Mouse (Mus musculus) adrenal gland, adult (tissue): ENCODE measurements around the gene Wdfy1.

ENCODE experiments used
- DNase-seq, 2 experiments: peaks; one replicate each; pipeline ENCODE4 v3.0.0; 2022 to 2023; ENCODE audit warnings: low spot score in 1 of 2; ENCODE audit not compliant: inconsistent age in 2 of 2

Wdfy1 gene

DNA sequence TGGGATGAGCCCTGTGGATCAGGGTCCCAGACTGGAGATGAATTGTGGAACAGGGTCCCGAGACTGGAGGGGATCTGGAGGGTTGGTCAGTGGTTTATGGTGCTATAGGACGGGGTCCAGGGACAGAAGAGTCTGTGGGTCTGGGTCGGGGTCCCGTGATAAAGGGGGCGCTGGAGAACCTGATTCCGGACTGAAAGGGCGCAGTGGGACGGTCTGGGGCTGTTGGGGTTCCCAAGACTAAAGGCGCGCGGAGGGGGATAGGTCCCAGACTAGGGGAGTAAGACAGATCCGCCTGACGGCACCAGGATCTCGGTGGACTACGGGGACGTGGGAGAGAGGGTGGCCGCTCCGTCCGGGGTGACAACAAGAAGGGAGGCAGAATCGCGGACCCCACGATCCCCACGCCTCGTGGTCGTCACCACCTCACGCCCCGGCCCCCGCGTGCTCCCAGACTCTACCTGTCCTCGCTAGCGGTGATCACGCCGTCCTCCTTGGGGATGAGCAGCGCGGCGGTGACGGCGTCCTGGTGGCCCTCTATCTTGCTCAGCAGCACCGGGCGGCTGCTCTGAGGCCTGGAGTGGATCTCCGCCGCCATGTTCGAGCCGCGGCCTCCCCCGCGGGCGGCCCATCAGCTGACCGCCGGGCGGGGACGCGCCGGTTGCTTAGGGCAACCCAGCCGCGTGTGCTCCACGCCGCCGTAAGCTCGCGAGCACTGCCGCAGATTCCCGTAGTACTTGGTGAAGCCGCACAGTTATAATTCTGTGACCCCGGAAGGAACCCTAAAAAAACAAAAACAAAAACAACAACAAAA, 14.6 kb downstream of the Wdfy1 start:
- peak; percentile 87 to 93 for DNase-seq

DNA sequence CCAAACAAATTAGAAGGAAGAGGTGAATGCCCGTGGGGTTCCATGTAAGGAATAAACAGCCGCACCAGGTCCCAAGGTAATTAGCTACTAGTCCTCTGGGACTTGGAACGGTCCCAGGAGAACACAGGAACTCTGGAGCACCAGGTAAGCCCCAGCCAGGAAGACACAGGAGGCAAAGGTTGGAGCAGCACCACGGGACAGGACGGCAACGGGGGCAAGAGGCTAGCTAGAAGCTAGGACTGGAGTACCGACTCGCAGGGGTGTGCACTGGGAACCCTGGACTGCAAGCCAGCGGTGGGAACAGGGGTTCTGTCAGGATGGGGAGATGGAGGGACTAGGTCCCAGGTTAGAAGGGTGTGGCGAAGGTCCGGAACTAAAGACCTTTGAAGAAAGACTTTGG, 15.3 kb downstream of the Wdfy1 start:
- DNase-seq: peak; percentile 42 to 77

DNA sequence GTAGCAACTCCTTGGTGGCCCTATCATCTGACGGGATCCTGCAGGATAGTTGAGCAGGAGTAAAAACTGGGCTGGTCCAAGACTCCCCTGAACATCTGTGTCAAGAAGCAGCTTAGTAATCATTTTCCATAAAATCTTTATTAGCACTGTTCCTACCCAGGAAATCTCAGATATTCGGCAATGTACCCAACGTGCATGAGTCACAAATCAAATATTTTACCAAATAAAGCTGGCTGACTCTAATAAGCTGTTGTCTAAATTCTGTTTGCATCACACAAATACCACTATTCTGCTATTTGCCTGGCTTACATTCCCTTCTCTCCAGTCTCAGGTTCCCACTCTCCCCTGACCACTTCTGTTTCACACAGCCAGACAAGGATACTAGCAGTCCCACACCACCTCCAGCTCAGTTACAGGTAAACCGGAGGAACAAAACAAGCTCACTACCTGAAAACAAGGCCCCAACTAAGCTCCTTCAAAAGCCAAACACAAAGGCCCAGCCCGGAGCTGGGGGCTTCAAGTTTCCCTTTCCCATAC, 16.4 kb downstream of the Wdfy1 start:
- peak in 1 of 2 experiments; percentile 54 for DNase-seq

DNA sequence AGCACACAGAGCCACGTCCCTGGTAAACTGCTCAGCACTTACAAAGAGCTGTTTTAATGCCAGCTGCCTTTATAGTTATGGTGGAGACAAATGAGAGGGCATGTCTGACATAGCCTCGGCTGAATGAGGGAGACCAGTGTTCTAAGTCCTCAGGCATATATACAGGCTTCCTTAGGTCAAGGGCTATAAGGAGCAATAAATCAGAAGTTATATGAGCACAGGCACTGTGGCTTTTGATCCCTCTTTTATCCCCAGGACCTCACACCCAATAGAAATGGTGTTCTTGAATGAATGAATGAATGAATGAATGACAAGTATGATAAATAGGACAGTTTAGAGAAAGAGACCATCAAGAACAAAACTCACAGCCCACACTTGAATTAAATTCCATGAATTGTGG, 16.9 kb downstream of the Wdfy1 start:
- no peak for DNase-seq

DNA sequence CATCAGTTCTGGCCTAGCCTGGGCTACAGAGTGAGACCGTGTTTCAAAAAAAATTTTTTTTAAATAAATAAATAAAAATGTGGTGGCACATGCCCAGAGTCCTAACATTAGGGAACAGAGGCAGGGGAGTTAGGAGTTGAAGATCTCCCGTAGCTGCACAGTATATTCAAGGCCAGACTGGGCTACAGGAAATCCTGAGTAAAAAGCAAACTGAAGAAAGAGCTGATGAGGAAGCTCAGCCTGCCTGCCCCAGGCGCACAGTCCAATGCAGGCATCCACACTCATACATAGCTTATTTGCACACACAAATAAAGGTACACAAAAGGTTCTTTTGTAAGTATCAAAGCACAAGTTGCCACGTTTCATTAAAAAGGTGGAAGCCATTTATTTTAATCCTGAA, 18.3 kb downstream of the Wdfy1 start:
- DNase-seq: peak in 1 of 2 experiments; percentile 31

DNA sequence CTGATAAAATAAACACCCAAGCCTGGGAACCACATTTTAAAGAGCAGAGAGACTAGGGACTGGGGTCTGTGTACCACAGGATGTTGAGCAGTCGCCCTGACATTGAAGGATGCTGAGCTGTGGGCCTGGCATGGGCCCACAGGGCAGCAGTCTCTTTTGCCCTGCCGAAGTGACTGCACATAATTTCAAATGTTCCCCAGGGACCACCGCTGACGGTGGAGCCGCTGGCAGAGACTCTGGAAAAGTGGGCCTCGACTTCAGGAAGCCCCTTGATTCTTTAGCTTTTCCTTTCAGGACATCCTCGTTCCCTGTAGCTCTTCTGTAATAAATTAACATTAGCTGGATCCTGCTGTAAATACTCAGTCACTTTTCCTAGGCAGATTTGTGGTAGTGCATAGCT, 18.8 kb downstream of the Wdfy1 start:
- DNase-seq: peak; percentile 54 to 66

DNA sequence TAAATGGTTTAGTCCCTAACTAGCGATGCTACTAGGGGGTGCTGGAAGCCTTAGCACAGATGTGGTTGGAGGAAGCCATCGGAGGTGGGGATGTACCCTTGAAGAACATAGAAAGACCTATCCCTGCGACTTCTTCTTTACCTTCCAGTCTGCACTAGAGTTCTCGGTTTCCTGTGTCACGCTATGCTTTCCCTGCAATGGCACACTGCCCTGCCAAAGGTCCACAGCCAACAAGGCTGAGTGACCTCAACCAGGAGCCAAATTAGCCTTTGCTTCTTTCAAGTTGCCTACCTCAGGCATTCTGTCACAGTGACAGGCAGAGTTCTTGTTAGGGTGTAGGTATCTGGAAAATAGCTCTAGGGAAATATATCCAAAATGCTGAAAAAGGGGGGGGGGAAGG, 19.5 kb downstream of the Wdfy1 start:
- DNase-seq: peak; percentile 26 to 69

DNA sequence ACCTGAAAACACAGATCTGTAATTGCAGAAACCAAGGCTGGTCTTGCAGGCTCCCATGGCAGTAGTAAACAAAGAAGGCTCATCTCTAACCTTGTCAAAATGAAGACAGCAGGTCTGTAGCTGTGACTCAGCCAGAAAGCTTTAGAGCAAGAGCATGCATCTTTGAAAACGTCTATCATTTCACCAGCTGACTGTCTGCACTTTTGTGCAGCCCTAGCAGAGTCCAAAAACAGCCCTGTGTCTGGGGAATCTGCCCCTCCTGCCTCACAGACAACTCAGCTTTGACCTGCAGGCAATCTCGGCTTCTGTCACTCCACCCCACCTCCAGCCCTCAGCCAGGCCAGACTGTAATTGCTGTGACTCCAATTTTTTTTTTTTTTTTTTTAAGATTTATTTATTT, 20.6 kb downstream of the Wdfy1 start:
- peak; percentile 47 to 81 for DNase-seq

DNA sequence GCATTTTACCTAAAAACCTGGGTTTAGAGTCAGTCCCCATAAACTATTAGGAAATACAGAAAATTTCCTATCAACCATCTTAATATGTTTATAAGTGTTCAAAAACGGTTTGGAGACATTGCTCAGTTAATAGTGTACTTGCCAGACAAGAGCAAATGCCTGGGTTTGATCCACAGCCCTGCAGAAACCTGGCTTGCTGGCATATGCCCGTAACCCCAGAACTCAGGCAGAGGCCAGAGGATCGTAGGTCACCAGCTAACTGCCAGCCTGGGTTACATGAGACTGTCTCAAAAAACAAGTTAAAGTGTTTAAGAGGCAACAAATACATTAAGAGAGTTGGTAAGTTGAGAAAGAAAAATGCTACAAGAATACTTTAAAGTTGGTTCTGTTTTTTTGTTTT, 21.0 kb downstream of the Wdfy1 start:
- peak in 1 of 2 experiments; percentile 52 for DNase-seq

DNA sequence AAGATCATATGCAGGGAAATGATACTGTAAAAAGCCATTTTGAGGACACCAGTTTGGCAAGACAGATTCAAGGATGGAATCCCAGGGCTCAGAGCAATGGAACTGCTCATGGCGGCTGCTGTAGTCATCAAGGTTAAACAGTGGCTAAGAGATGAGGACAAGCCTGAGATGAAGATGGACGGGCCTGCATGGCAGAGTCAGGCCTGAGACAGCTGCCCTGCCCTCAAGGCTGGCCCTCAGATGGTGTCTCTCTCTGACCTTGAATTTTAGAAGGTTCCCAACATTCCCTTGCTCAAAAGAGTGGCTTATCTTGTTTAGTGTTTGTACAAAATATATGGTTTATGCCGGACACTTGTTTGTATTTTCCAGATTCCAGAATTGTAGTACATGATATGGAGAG, 22.5 kb downstream of the Wdfy1 start:
- peak; percentile 38 to 73 for DNase-seq

DNA sequence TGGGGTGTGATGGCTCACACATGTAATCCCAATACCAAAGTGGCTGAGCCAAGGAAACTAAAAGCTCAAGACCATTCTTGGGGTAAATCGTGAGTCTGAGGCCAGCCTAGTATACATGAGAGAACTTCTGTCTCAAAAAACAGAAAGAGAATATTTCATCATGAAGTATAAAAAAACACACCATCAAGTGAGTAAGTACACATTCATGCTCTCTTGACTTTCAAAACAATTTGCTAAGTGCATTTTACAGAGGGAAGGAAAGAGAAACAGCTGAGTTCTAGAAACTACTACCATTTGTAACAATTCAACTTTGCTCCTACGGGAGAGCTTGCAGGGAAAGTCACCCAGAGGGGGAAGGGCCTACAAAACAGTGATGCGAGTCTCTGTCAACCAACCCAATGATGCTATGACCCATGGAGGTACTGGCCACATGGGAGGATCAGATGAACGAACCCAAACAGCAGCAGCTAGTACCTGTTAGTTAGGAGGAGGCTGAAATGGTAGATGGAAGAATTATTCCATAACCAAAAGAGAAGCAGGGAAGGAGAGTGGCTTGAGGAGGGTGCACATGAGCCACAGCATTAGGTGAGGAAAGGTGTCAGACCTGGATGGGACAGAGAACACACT, 23.1 kb downstream of the Wdfy1 start:
- peak in 1 of 2 experiments; percentile 56 for DNase-seq

DNA sequence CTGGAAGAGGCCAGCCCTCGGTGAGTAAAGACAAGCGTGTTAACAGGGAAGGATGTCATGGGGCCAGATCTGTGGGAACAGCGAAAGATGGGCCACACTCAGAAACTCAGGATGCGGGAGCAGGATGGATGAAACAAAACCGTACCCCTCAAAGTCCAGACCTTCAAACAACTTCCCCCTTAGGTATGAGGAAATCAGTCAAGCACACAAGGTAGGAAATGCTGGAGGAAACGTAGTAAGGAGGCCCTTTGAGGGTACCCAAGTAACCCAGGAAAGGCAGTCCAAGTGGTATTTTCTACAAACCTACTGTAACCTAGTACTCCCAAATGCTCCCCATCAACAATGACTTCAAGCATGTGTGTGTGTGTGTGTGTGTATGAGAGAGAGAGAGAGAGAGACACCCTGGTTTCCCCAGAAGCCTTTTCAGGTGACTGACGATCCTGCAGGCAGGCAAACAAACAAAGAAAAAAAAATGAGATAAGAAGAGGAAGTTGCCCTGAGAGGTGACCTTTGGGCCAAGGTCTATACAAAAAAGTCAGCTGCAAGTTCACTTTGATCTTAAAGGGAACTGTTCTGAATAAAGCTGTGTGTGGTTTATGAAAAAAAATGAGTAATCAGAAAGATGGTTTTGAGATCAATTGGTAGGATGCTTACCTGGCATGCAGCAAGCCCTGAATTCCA, 23.8 kb downstream of the Wdfy1 start:
- DNase-seq: peak in 1 of 2 experiments; percentile 68

DNA sequence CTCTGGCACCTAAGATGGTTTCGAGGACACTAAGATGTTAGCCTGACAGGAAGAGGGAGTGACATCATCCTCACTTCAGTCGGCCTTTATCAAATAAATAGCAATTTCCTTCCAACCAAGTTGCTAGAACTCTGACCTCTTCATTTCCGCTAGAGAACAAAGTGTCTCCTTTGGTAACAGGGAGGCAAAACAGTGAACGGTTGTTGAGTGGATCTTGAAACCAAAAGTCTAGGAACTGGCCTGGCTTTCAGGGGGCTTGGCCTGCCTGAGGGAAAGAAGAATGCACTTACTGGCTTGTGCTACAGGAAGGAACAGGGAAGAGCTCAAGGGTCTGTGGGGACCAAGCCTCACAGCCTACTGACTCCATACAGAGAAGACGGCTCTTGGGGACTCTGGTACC, 24.8 kb downstream of the Wdfy1 start:
- DNase-seq: peak in 1 of 2 experiments; percentile 64

DNA sequence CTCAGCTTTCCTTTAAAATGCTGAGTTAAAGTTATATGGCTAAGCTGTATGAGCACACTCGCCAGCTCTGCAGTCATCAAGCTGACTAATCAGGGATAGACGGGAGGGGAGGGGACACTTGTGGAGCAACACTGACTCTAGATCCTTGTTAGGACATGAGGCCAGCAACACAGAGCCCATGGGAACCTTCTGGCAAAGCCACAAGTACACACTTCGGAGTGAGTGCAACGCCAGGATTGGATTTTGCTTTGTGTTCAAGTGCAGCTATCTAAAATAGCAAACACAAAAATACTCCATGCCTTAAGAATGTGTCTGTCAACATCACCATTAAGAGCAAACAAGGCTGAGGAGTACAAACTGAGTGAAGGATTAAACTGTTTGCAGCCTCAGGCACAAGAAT, 29.9 kb downstream of the Wdfy1 start:
- peak; percentile 25 to 67 for DNase-seq

DNA sequence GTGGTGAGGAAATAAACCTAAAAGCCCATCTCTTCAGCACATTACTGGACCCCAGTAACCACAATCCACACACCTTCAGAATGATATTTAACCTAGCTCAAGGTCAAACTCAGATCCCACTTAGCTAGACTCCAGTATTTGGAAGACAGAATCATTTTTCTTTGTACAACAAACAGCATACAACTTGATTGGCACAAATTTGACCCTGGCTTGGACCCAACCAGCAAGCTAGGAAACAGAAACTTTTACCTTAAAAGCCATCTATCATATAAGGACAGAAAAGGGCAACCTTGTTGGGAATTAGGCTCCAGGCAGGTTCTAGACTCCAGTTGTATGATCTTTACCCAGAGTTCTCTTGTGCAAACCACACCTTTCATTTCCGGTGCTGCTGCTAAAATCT, 32.6 kb downstream of the Wdfy1 start:
- peak in 1 of 2 experiments; percentile 53 for DNase-seq

DNA sequence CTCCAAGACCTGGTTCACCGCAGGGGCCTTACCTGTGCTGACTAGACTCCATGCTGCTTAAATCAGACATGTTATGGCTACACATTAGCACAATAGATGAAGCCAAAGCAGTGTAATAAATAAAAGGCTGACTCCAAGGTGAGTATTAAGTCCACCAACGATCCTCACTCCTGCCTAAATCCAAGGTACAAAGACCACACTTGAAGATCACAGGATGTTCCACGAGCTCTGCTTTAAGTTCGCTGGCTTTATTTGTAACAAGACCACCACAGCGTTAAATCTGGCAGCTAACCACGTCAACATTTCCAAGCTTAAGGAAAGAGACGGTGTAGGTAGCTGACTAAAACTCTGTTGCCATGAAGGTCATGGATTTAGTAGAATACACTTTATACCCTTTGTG, 33.0 kb downstream of the Wdfy1 start:
- DNase-seq: no peak

DNA sequence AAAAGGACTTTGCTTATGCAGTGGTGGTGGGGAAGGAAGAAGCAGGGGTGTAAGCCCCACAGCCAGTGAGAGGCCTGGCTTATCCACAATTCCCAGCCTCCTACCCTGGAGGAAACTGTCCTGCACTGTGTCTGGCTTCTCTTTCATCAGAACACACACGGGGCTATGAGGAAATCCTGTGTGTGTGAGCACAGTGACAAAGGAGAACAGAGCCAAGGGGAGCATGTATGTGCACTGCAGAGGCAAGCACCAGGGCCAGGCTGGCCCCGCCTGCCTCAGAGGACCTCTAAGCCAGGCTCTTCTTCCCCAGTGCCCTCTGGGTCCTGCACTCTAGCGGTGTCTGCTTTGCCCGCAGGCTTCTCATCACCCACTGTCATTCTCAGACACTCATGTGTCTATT, 34.9 kb downstream of the Wdfy1 start:
- peak in 1 of 2 experiments; percentile 60 for DNase-seq

DNA sequence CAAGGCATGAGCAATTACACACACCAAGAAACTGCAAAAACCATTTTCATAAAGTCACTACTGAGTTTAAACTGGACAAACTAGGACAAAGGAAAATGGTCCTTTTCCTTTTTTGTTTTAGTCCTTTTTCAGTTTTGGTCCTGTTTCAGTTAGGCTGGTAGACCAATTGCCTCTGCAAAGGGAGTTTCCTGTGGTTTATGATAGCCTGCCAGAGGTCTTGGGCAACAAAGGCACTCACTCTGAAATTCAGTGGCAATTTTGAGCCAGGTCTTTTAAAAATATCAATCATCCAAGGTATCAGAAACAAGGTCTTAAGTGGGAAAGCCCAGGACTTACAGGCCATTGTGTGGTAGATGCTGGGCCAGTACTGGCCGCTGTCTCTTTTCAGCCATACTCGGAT, 36.2 kb downstream of the Wdfy1 start:
- DNase-seq: no peak

DNA sequence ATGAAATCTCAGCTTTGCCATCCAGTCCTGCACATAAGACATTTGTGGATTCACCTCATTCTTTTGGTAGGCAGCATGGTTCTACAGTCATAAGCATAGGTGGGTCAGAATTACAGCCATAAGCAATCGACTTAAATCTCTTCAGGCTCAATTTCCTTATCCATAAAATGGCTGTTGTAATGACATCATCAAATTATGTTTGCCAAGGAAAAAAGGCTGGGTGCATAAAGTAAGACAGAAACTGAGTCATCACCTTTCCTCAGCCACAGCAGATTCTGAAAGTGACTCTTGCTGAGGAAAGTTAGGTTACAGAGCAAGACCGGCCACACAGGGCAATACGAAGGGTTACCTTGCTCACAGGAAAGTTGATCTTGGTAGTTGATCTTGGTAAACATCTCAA, 39.5 kb downstream of the Wdfy1 start:
- peak in 1 of 2 experiments; percentile 48 for DNase-seq

DNA sequence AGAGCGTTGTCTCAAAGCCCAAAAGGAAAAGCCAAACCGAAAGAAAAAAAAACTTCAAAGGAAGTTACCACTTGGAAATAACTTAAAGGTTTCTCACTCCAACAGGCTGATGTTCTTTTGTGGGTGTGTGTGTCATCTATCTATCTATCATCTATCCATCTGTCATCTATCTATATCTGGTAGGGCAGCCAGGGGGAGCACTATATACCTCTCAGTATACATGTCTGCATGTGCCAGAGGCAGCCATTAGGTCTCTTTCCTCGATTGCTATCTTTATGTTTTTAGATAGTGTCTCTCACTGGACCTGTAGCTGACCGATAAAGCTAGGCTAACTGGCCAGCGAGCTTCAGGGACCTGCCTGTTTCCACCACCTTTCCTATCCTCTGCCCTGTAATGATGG, 41.1 kb downstream of the Wdfy1 start:
- DNase-seq: no peak

DNA sequence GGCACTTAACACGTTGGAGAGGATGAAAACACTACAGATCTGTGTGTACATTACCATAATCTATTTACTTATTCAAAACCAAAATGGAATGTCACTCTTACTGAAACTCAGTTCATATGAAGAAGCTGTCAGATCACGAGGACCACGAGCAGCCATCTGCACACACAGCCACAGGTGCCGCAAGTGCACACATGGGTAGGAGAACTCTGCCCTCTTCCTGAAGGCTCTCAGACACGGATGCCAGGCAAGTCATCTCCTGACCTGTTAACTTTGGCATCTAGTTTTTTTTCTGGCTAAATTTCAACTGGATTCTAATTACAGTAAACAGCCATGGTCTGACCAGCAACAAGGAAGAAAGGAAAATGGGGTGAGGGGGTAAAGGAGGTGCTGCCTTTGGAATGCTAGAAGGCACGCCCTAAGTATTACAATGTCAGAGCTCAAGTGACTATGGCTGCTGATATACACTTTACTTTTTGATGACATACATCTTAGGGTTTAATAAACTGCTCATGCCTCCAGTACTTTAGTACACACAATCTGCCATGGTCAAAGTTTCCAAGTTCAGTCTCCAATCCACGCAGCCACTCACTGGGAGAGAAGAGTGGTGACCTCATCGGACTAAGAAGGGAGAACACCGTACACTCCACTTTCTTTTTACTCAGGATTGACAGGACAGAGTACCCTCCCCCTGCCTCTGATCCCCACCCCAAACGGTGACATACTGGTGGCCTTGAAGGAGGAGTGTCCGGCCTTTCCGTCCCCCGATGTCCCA, 61.6 kb downstream of the Wdfy1 start:
- no peak for DNase-seq
